Mouse (Mus musculus) gastrocnemius, postnatal 14 days (tissue): Measurements from ENCODE around the gene Sptbn4. TPM values are rescaled to one million over a fixed set of nuclear protein-coding genes. Genes with fewer than 3 reads are reported as not detected.

Experiments
- DNase-seq: peaks from one replicate; pipeline ENCODE4 v3.0.0; 2021; ENCODE audit warnings: mixed read lengths
- intact Hi-C: fragments of 180-260 bp; cut with DNase I; formaldehyde crosslinking; loops from one replicate; pipeline ENCODE4 v1.15.1; 2025; ENCODE audit warnings: low total_unique reads
- total RNA-seq, 2 experiments: library from RNA; stranded (reverse); gene quantifications; 2 replicates each; pipeline ENCODE4 v1.2.3; 2021

Sptbn4 gene
- total RNA-seq, 2 experiments from 2014 or later: 0.04 to 0.06 TPM

DNA sequence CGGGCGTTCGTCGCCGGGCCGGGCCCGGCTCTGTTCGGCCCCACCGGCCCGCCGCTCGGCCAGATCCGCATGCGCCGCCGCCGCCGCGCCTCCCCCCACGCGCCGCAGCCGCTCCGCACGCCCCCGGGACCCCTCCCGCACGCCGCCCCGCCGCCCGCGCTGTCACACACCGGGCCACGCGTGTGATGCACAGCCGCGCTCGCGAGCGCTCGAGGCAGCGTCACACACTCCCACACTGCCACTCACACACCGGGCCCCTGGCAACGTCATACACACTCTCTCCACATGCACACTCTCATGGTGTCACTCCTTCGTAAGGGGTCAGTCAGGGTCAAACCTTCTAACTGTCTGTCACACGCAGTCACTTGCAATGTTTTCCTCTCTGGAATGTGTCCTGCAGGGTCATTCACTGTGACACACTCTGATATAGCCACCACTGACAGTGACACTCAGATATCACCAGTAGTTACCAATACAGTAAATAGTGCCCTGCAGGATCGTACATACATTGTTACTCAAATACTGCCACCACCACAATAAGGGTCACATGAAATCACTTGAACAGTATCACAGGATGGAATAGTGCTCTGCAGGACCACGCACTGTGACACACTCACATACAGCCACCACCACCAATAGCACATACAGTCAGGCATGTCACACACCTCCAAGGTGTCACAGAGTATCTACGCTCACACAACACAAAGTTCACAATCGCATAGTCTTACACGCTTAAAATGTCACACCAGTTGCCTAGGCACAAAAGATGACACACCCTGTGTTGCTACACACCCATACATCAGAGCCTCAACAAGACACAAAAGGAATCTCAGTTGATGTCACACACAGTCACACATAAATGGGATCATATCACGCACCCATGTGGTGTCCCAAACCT is 716 bp downstream of the Sptbn4 start:
- intact Hi-C loops: no loop called here
- DNase-seq: peak; percentile 11

GRCm38 (mm10) chr7:27446051-27446450 is 1.4 kb downstream of the Sptbn4 start:
- DNase-seq: peak; percentile 7
- intact Hi-C loops: no loop called here

DNA sequence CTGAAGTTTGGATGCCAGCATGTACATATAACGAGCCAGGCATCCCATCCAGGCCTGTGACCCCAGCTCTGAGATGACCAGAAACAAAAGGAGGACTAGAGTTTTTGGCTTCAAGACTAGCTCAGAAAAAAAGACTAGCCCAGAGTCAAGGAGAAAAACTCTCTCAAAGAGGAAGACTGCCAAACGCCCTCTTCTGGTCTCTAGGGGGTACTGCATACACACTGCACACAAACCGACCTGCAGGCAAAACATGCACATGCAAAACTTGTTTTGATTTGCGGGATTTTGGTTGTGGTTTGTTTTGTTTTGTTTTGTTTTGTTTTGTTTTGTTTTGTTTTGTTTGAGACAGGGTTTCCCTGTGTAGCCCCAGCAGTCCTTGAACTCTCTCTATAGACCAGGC is 7.5 kb downstream of the Sptbn4 start:
- intact Hi-C loops: no loop called here
- no peak for DNase-seq

DNA sequence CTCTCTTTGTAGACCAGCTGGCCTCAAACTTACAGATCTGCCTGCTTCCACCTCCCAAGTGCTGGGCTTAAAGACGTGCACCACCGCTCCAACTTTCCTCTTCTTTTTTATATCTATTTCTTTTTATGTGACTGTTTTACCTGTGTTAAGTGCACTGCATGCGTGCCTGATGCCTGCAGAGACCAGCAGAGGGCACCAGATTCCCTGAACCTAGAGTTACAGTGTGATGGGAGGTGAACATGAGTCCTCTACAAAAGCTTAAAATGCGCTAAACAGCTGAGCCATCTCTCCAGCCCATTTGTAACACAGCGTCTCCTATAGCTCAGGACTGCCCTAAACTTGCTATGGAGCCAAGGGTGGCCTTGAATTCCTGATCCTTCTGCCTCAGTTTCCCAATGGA is 9.9 kb downstream of the Sptbn4 start:
- intact Hi-C loops: no loop called here
- DNase-seq: no peak

DNA sequence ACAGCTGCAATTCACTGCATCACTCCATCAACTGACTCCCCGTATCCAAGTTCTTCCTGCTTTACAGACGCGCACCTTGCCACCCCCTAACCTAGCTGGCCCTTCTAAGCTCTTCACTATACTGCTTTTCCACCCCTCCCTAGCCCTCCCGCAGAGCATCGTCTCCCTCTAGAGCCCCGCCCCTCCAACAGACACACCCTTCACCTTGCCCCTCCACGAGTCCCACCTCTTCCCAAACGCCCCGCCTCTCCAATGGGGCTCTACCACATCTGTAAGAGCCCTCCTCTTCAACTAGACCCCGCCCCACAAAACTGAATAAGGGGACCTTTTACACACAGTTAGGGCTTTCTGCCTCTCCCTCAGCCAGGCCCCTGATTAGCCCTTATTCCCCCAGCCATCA is 13.7 kb downstream of the Sptbn4 start:
- intact Hi-C loops: no loop called here
- DNase-seq: no peak

- intact Hi-C loops: no loop called here
- DNase-seq: no peak
These were observed 14.1 kb downstream of the Sptbn4 start for GRCm38 (mm10) chr7:27433349-27433748.

DNA sequence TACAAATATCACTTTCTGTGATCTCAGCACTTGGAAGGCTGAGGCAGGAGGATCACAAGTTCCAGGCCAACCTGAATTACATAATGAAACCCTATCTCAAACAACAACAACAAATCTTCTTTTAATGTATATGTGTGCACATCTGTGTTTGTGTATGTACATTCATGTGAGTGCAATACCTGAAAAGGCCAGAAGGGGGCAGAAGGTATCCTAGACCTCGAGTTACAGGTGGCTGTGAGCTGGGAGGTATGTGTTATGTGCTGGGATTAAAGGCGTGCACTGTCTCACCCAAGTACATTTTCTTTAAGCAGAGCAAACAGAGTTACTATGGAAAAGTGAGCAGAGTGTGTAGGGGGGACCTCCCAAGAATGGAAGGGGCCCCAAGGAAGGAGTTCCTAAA is 18.4 kb downstream of the Sptbn4 start:
- intact Hi-C loops: loop anchor here (10.0 kb wide), 1 partner anchor 96 kb away; the partner anchor contains the start of gene Hipk4
- no peak for DNase-seq

DNA sequence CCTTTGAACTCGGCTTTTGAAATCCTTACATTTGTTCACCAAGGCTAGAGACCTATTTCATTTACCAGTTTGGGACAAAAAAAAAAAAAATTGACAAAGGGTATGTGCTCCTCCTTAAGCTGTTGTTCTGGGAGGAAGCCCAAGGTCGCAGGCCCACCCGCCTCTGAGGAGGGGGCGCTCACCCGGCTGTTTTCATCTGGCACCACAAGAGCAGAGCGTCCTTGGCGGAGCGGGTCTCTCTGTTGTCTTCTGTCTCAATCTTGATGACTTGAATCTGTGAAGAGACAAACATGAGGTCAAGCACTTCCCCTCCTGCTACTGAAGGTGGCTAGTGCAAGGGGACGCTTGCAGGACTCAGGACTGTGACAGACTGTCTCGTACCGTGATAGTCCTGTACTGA is 19.5 kb downstream of the Sptbn4 start:
- intact Hi-C loops: loop anchor here (10.0 kb wide), 1 partner anchor 97 kb away; the partner anchor contains the start of gene Hipk4
- no peak for DNase-seq

- no peak for DNase-seq
- intact Hi-C loops: loop anchor here (10.0 kb wide), 1 partner anchor 97 kb away; the partner anchor contains the start of gene Hipk4
These were observed 20.1 kb downstream of the Sptbn4 start for GRCm38 (mm10) chr7:27427387-27427786.

- no peak for DNase-seq
- intact Hi-C loops: loop anchor here (10.0 kb wide), 1 partner anchor 101 kb away; the partner anchor contains the start of gene Hipk4
These were observed 23.7 kb downstream of the Sptbn4 start for GRCm38 (mm10) chr7:27423556-27424326.

GRCm38 (mm10) chr7:27419101-27419500 is 28.4 kb downstream of the Sptbn4 start:
- intact Hi-C loops: no loop called here
- DNase-seq: no peak

DNA sequence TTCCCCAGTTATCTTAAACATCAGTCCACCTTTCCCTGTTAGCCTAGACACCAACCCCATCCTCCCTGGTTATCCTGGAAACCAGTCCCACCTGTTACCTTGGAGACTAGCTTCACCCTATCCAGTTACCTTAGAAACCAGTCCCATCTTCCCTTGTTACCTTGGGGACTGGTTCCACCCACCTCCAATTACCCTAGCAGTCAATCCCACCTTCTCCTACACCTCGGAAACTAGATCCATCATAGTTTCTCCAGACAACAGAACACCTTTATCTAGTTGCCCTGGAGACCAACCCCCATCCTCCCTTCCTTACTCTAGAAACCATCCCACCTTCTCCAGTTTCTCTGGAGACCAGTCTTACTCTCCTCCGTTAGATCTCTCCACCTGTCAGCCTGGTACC is 30.3 kb downstream of the Sptbn4 start:
- DNase-seq: no peak
- intact Hi-C loops: no loop called here

DNA sequence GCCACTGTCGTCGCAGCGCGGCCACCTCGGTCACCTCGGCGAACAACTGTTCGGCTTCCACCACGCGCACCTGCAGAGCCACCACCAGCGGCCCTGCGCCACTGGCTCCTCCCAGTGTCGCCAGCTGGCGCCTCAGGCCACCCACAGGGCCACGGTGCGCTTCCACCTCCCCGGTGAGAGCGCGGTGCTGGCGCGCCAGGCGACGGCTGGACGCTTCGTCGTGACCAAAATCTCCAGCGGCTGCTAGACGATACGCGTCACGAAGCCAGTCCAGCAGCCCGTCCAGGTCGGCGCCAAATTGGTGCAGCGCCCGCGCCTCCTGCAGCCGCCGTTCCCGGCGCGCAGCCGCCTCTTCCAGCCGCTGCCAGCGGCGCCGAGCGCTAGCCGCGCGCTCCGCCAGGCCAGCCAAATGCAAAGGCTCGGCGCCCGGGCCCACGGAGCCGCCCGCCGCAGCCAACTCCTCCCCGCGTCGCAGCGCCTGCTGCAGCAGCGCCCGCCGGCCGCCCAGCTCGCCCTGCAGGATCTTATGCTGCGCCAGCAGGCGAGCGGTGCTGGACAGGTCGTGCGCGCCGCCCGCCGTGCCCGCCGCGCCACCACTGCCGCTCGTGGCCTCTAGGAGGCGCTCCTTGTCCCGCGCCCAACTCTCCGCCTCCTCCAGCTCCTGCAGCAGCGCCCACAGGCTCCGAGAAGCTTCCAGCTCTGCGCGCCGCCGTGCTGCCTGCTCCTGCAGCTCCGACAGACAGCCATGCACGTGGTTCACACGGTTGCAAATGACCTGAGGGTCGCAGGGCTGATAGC is 38.9 kb downstream of the Sptbn4 start:
- peak; percentile 77 for DNase-seq
- intact Hi-C loops: no loop called here

DNA sequence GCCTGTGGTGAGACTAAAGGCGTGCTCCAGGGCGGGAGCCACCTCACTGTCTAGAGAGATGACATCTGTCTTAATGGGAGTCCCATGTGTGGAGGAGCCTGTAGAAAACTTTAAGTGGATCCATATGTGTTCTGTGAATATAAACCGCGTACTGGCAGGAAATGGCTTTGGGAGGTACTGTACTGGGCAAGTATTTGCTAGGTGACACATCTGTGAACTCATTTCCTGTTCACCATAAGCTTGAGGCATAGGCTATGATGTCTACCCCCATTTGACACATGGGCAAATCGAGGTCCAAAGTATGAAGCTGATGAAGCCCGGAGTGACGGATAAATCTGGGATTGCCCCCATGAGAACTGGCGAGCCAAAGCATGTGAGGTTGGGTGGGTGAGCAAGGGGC is 39.7 kb downstream of the Sptbn4 start:
- intact Hi-C loops: no loop called here
- no peak for DNase-seq

DNA sequence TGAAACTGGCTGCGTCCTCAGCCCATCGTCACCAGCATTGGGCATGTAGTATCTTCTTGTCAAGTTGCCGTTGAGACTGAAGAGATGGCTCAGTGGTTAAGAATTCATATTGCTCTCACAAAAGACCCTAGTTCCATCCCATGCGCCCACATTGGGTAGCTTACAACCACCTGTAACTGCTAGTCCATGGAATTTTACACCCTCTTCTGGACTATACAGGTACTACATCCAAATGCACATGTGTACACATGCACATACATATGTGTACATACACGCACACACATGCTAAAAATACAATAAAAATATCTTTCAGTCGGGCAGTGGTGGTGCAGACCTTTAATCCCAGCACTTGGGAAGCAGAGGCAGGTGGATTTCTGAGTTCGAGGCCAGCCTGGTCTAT is 41.0 kb downstream of the Sptbn4 start:
- intact Hi-C loops: no loop called here
- no peak for DNase-seq

GRCm38 (mm10) chr7:27404203-27404942 is 43.1 kb downstream of the Sptbn4 start:
- no peak for DNase-seq
- intact Hi-C loops: no loop called here

DNA sequence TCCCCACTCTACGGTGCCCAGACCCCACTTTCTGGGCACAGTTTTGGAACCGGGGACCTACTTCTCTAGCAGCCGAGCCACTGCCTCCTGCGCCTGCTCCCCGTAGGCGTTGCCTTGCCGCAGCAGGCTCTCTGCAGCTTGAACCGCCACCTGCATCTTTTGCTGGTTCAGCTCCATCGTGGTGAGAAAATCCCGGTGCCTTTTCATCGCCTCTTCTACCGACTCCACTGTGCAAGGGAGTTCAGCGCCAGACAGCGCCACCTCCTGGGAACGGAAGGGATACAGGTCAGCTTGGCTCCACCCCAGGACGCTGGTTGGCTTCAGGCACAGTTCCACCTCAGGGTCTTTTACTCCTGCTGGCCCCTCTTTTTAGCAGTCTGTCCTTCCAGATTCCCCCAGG is 44.8 kb downstream of the Sptbn4 start:
- peak; percentile 55 for DNase-seq
- intact Hi-C loops: no loop called here

- intact Hi-C loops: no loop called here
- no peak for DNase-seq
These were observed 46.9 kb downstream of the Sptbn4 start for GRCm38 (mm10) chr7:27400545-27400944.
